15 mouse cellular contexts compared by ENCODE assay signal in genomic region chr4:63941420-63941819, GRCm38 (mm10).
DNase-seq lines count a peak whose midpoint lies in the region; ATAC-seq lines count a peak whose summit lies in the region.
"Had no signal": no experiment of that assay in that cellular context is flagged by ENCODE, and none has a peak within 500 bp of the region (broad histone marks: within the 10 kb centered on the region; RNA-seq: fewer than 3 reads in every experiment).

No protein-coding gene starts in this region.

- DNase-seq in CD4-positive helper T cell, adult 2 months (ENCODE audit: low read depth, low spot score): peak; percentile 63
- no peak for DNase-seq in cerebellum, adult 9-10 months
- DNase-seq in frontal cortex, postnatal 14 days (ENCODE audit: low spot score in 2 of 2): no peak
- DNase-seq in left cerebral cortex, adult 11 months (ENCODE audit: low spot score): no peak
- DNase-seq: adrenal gland, adult 8-10 months; B cell, adult 2 months; cerebellum, adult 11-12 months; cerebellum, adult 9-11 months; cerebellum, postnatal 36 days had no signal

- peak; percentile 34 for ATAC-seq in common myeloid progenitor, adult 5-6 weeks (replicated peaks; ENCODE audit: low read depth, poor library complexity, severe bottlenecking)
- 0 out of 2 replicates have a peak, but pooled peaks have one; percentile 7 for ATAC-seq in megakaryocyte, adult 5-6 weeks (ENCODE audit: poor library complexity, severe bottlenecking)
- ATAC-seq: activated CD4-positive, CD25-positive, alpha-beta regulatory T cell, adult 4 months; forebrain, embryonic 13.5 days; forebrain, embryonic 15.5 days; Patski had no signal
